Mouse (Mus musculus): ENCODE measurements around the gene Hip1r. TPM values are rescaled to one million over a fixed set of nuclear protein-coding genes. Genes with fewer than 3 reads are reported as not detected.

The Hip1r gene
- total and polyA plus RNA-seq, 3 experiments, result 16.6 to 31.6 TPM; not detected in 1

- no peaks in the 10 kb centered on the region; a peak in 1 of 4 replicates for H3K4me1 ChIP-seq (ENCODE audit: control insufficient read depth in 1 of 2, insufficient read depth in 2 of 2, low read length in 2 of 2)
- no peak for TF ChIP-seq MYC (IDR thresholded peaks at IDR 0.05; ENCODE audit: low read depth, low read length)
- TF ChIP-seq KAT2A (conservative IDR thresholded peaks at IDR 0.05; ENCODE audit: low read depth, low read length), result no peak
- TF ChIP-seq CTCF (IDR thresholded peaks at IDR 0.05 in 2 of 3, conservative IDR thresholded peaks at IDR 0.05 in 1 of 3; ENCODE audit: control insufficient read depth in 1 of 3, insufficient read depth in 1 of 3, low read depth in 2 of 3, low read length in 3 of 3, poor library complexity in 1 of 3, severe bottlenecking in 1 of 3), result no peak
- TF ChIP-seq TBP (IDR thresholded peaks at IDR 0.05; ENCODE audit: low read depth, low read length), result no peak
- TF ChIP-seq MAZ (IDR thresholded peaks at IDR 0.05; ENCODE audit: low read depth, low read length), result no peak
- no peak for TF ChIP-seq GATA1 (IDR thresholded peaks at IDR 0.05; ENCODE audit: low read depth, low read length)
- no peak overlapping the region for H3K27ac ChIP-seq (ENCODE audit: control insufficient read depth, low read depth, low read length)
- DNase-seq (ENCODE audit: low read depth, low spot score), result no peak
- H3K79me2 ChIP-seq (ENCODE audit: control insufficient read depth, insufficient read depth, low read length, poor library complexity), result peaks cover 2% of the 10 kb centered on the region; the same call in 1 of the 2 replicates
- no peaks in the 10 kb centered on the region for H3K9me3 ChIP-seq (replicated peaks; ENCODE audit: insufficient read depth, low read length)
- H3K36me3 ChIP-seq (ENCODE audit: control insufficient read depth in 1 of 2, insufficient read depth in 2 of 2, low read length in 2 of 2), result no peaks in the 10 kb centered on the region
- no peak overlapping the region for H3K4me3 ChIP-seq (ENCODE audit: control insufficient read depth in 1 of 2, insufficient read depth in 1 of 2, low read depth in 2 of 2, low read length in 2 of 2)
- no peaks in the 10 kb centered on the region for H3K27me3 ChIP-seq (ENCODE audit: control insufficient read depth in 1 of 2, insufficient read depth in 2 of 2, low read length in 2 of 2)
- H3K9ac ChIP-seq (ENCODE audit: control insufficient read depth, low read depth, low read length, poor library complexity, severe bottlenecking), result no peak overlapping the region
These were observed 7.3 kb downstream of the Hip1r start for GRCm38 (mm10) chr5:123980521-123981249.

- no peak for TF ChIP-seq UBTF (IDR thresholded peaks at IDR 0.05; ENCODE audit: borderline replicate concordance, insufficient read depth, low read depth, low read length)
- TF ChIP-seq MXI1 (IDR thresholded peaks at IDR 0.05; ENCODE audit: low read depth, low read length), result no peak
- TF ChIP-seq MAX (IDR thresholded peaks at IDR 0.05; ENCODE audit: low read length), result no peak
- TF ChIP-seq USF1 (IDR thresholded peaks at IDR 0.05; ENCODE audit: low read depth, low read length), result no peak
- no peak for TF ChIP-seq NRF1 (IDR thresholded peaks at IDR 0.05; ENCODE audit: insufficient read depth, low read depth, low read length, poor library complexity, severe bottlenecking)
- TF ChIP-seq RCOR1 (IDR thresholded peaks at IDR 0.05; ENCODE audit: low read depth, low read length), result no peak
- TF ChIP-seq NELFE (IDR thresholded peaks at IDR 0.05; ENCODE audit: low read depth, low read length), result no peak
- TF ChIP-seq POLR2AphosphoS5 (IDR thresholded peaks at IDR 0.05; ENCODE audit: borderline replicate concordance, low read depth, low read length), result no peak
- TF ChIP-seq GATA1 (IDR thresholded peaks at IDR 0.05; ENCODE audit: low read depth, low read length), result no peak
- TF ChIP-seq SIN3A (IDR thresholded peaks at IDR 0.05; ENCODE audit: low read length), result no peak
- Histone ChIP-seq H3K4me1 (ENCODE audit: control insufficient read depth in 1 of 2, insufficient read depth in 2 of 2, low read length in 2 of 2) (no peaks in the 10 kb centered on the region; a peak in 1 of 4 replicates), H3K4me3 (ENCODE audit: control insufficient read depth in 1 of 2, insufficient read depth in 1 of 2, low read depth in 2 of 2, low read length in 2 of 2) (no peak overlapping the region), H3K9ac (ENCODE audit: control insufficient read depth, low read depth, low read length, poor library complexity, severe bottlenecking) (no peak overlapping the region), H3K79me2 (ENCODE audit: control insufficient read depth, insufficient read depth, low read length, poor library complexity) (0 out of 2 replicates have a peak, but pooled peaks cover 1% of the 10 kb centered on the region), H3K27me3 (ENCODE audit: control insufficient read depth in 1 of 2, insufficient read depth in 2 of 2, low read length in 2 of 2) (no peaks in the 10 kb centered on the region), H3K27ac (ENCODE audit: control insufficient read depth, low read depth, low read length) (no peak overlapping the region), H3K36me3 (ENCODE audit: control insufficient read depth in 1 of 2, insufficient read depth in 2 of 2, low read length in 2 of 2) (no peaks in the 10 kb centered on the region), H3K9me3 (replicated peaks; ENCODE audit: insufficient read depth, low read length) (no peaks in the 10 kb centered on the region)
- DNase-seq (ENCODE audit: low read depth, low spot score), result no peak
These were observed 7.8 kb downstream of the Hip1r start for GRCm38 (mm10) chr5:123981250-123981554.

Measured in MEL (cell line).